Mouse (Mus musculus): ENCODE measurements around the gene Daam1. TPM values are rescaled to one million over a fixed set of nuclear protein-coding genes. Genes with fewer than 3 reads are reported as not detected.
A peak's percentile ranks its signal among the peaks of the same experiment; 100 is the strongest.

Gene Daam1
- total RNA-seq, 2 experiments from 2014 or later = 8.0 to 12.8 TPM

GRCm38 (mm10) chr12:71936636-71937035 is 105.8 kb downstream of the Daam1 start:
- H3K27ac ChIP-seq = peak overlapping the region; percentile 52
- intact Hi-C loops (cut with DNase I) = loop anchor here (5.0 kb wide), 1 partner anchor 104 kb away; the partner anchor contains the start of gene Daam1
- DNase-seq = no peak

GRCm38 (mm10) chr12:71938513-71938912 is 107.6 kb downstream of the Daam1 start:
- no peak for TF ChIP-seq CTCF (IDR thresholded peaks at IDR 0.05)
- intact Hi-C loops (cut with DNase I) = loop anchor here (5.0 kb wide), 1 partner anchor 106 kb away; the partner anchor contains the start of gene Daam1
- peak; percentile 29 for DNase-seq
- Histone ChIP-seq H3K4me3 (no peak overlapping the region), H3K27ac (peak overlapping the region; percentile 58)

More at GRCm38 (mm10) chr12:71936636-71937035, 105.8 kb downstream of the Daam1 start:
- TF ChIP-seq CTCF (IDR thresholded peaks at IDR 0.05) = no peak
- no peak overlapping the region for H3K4me3 ChIP-seq

GRCm38 (mm10) chr12:71941290-71941689 is 110.4 kb downstream of the Daam1 start:
- intact Hi-C loops (cut with DNase I) = no loop called here
- DNase-seq = no peak
- H3K4me3 ChIP-seq = no peak overlapping the region
- no peak overlapping the region for H3K27ac ChIP-seq
- no peak for TF ChIP-seq CTCF (IDR thresholded peaks at IDR 0.05)

- no peak overlapping the region for H3K4me3 ChIP-seq
- intact Hi-C loops (cut with DNase I) = no loop called here
- no peak overlapping the region for H3K27ac ChIP-seq
- no peak for TF ChIP-seq CTCF (IDR thresholded peaks at IDR 0.05)
- DNase-seq = no peak
These were observed 112.2 kb downstream of the Daam1 start for GRCm38 (mm10) chr12:71943112-71943511.

GRCm38 (mm10) chr12:71943646-71944045 is 112.8 kb downstream of the Daam1 start:
- Histone ChIP-seq H3K4me3 (no peak overlapping the region), H3K27ac (no peak overlapping the region)
- intact Hi-C loops (cut with DNase I) = no loop called here
- no peak for DNase-seq
- no peak for TF ChIP-seq CTCF (IDR thresholded peaks at IDR 0.05)

GRCm38 (mm10) chr12:71945844-71946243 is 115.0 kb downstream of the Daam1 start:
- intact Hi-C loops (cut with DNase I) = no loop called here
- DNase-seq = no peak

GRCm38 (mm10) chr12:71946448-71946847 is 115.6 kb downstream of the Daam1 start:
- intact Hi-C loops (cut with DNase I) = no loop called here
- no peak overlapping the region for H3K4me3 ChIP-seq
- TF ChIP-seq CTCF (IDR thresholded peaks at IDR 0.05) = no peak

More at GRCm38 (mm10) chr12:71945844-71946243, 115.0 kb downstream of the Daam1 start:
- no peak overlapping the region for H3K4me3 ChIP-seq
- no peak overlapping the region for H3K27ac ChIP-seq
- TF ChIP-seq CTCF (IDR thresholded peaks at IDR 0.05) = no peak

GRCm38 (mm10) chr12:71948972-71949371 is 118.1 kb downstream of the Daam1 start:
- Histone ChIP-seq H3K27ac (no peak overlapping the region), H3K4me3 (no peak overlapping the region)
- no peak for TF ChIP-seq CTCF (IDR thresholded peaks at IDR 0.05)
- intact Hi-C loops (cut with DNase I) = no loop called here
- no peak for DNase-seq

More at GRCm38 (mm10) chr12:71946448-71946847, 115.6 kb downstream of the Daam1 start:
- H3K27ac ChIP-seq = no peak overlapping the region
- DNase-seq = no peak

GRCm38 (mm10) chr12:71949606-71950005 is 118.7 kb downstream of the Daam1 start:
- DNase-seq = no peak
- no peak for TF ChIP-seq CTCF (IDR thresholded peaks at IDR 0.05)
- H3K27ac ChIP-seq = no peak overlapping the region
- intact Hi-C loops (cut with DNase I) = no loop called here
- no peak overlapping the region for H3K4me3 ChIP-seq

GRCm38 (mm10) chr12:71950095-71950877 is 119.4 kb downstream of the Daam1 start:
- H3K4me3 ChIP-seq = no peak overlapping the region
- TF ChIP-seq CTCF (IDR thresholded peaks at IDR 0.05) = no peak
- no peak for DNase-seq
- intact Hi-C loops (cut with DNase I) = no loop called here
- no peak overlapping the region for H3K27ac ChIP-seq

GRCm38 (mm10) chr12:71954180-71954935 is 123.5 kb downstream of the Daam1 start:
- no peak for DNase-seq
- Histone ChIP-seq H3K4me3 (no peak overlapping the region), H3K27ac (peak overlapping the region; percentile 57)
- intact Hi-C loops (cut with DNase I) = no loop called here
- no peak for TF ChIP-seq CTCF (IDR thresholded peaks at IDR 0.05)

GRCm38 (mm10) chr12:71956980-71957379 is 126.1 kb downstream of the Daam1 start:
- intact Hi-C loops (cut with DNase I) = no loop called here
- TF ChIP-seq CTCF (IDR thresholded peaks at IDR 0.05) = no peak
- DNase-seq = no peak
- Histone ChIP-seq H3K27ac (no peak overlapping the region), H3K4me3 (no peak overlapping the region)

GRCm38 (mm10) chr12:71957496-71957895 is 126.6 kb downstream of the Daam1 start:
- intact Hi-C loops (cut with DNase I) = no loop called here
- DNase-seq = no peak
- no peak for TF ChIP-seq CTCF (IDR thresholded peaks at IDR 0.05)
- no peak overlapping the region for H3K4me3 ChIP-seq
- H3K27ac ChIP-seq = no peak overlapping the region
